Mouse (Mus musculus) adipose tissue, adult 10 weeks (tissue): ENCODE data around the gene Olfr1360. TPM values are rescaled to one million over a fixed set of nuclear protein-coding genes. Genes with fewer than 3 reads are reported as not detected.

Source experiments
- polyA plus RNA-seq: library from polyadenylated mRNA; stranded (reverse); fragments of 350-450 nt; fragmentation: Illumina TruSeq; extraction: RNeasy Lipid Tissue Mini Kit (QIAGEN cat#74804); gene quantifications from one replicate; pipeline ENCODE4 v1.2.3, GENCODE M21; 2014; ENCODE audit warnings: low read depth, low replicate concordance

The Olfr1360 gene
- polyA plus RNA-seq: not detected

GRCm38 (mm10) chr13:21677305-21677704 is at the start of gene Olfr1360:
Gene Olfr1360 (minus strand): TSS chr13:21677405.

DNA sequence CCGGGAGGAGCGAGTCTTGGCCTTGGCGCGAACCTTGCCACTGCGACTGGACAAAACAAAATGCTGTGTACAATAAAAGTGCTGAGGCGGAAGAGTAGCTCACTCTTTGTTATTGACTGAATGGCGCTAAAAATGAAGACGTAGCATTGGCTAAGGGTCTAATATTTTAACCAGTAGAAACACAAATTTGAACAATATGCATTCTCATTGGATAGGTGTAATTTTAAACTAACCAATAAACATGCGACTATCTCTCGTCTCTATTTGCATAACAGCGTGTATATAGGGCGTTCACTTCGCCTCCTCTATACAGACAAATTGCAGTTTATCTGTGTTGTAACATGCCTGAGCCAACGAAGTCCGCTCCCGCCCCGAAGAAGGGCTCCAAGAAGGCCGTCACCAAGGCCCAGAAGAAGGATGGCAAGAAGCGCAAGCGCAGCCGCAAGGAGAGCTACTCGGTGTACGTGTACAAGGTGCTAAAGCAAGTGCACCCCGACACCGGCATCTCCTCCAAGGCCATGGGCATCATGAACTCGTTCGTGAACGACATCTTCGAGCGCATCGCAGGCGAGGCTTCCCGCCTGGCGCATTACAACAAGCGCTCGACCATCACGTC is 44.7 kb upstream of the Olfr1360 start, which contains the start of gene Hist1h2bm:
Gene Hist1h2bm, plus strand, starts transcription at position 288 of the 616 bp plus-strand sequence.

GRCm38 (mm10) chr13:21717397-21718357 is 40.5 kb upstream of the Olfr1360 start, which contains the start of gene Hist1h3h:
Gene Hist1h3h (plus strand): TSS chr13:21717659.

DNA sequence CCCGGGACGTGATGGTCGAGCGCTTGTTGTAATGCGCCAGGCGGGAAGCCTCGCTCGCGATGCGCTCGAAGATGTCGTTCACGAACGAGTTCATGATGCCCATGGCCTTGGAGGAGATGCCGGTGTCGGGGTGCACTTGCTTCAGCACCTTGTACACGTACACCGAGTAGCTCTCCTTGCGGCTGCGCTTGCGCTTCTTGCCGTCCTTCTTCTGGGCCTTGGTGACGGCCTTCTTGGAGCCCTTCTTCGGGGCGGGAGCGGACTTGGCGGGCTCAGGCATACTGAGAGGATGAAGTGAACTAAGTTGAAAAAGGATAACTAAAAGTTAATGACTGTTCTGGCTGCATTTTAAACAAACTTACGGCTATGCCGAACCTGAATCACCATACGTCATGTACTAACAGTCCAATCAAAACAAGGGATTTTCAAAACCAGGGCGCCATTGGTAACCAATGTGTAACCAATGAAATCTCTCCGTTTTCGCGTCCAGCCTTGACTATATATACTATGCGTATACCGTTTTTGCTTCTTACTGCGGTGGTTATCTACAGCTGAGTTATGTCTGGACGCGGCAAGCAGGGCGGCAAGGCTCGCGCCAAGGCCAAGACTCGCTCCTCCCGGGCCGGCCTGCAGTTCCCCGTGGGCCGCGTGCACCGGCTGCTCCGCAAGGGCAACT is 38.8 kb upstream of the Olfr1360 start, which contains the start of the genes Hist1h2bl and Hist1h2ai:
Gene Hist1h2bl, minus strand, starts transcription at position 280 of the 676 bp plus-strand sequence.
Gene Hist1h2ai, plus strand, starts transcription at position 559 of the 676 bp plus-strand sequence.

GRCm38 (mm10) chr13:21697811-21698210 is 20.6 kb upstream of the Olfr1360 start, which contains the start of gene Olfr1359:
Gene Olfr1359 (plus strand): TSS chr13:21698111.

DNA sequence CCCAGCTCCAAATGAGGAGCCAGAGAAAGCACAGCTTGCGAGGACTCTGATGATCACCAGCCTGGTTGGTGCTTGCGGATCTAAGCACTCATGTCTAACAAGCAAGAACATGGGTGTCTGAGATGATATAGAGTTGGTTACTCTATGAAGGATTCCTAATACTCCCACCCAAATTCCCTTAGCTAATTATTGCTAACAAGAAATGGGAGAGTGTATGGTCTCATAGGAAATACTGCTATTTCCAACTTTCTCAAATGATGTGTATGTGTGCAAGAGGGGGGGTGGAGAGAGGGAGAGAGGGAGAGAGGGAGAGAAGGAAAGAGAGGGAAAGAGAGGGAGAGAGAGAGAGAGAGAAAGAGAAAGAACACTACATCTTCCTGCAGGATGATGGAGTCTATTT is 13.9 kb downstream of the Olfr1360 start, which contains the start of gene Olfr1361:
Gene Olfr1361, minus strand, starts transcription at position 101 of the 400 bp plus-strand sequence.

DNA sequence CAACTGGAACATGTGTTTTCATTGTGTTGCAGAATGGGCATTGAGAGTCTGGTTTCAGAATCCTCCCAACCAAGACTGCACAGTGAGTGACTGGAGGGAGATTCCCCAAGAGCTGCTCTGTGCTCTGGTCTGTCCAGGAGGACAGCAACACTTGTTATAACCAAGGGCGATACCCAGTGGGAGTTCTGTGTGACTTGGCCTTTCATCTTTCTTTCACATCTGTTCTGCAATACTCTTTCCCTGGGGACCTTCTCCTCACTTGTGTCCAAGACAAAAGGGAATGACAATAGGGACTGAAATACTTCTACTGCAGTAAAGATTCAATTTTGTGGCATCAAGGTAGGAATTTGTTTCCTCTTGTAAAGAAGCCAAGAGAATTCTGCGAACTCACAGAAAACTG is 34.8 kb downstream of the Olfr1360 start, which contains the start of gene Olfr11:
Gene Olfr11, minus strand, starts transcription at position 101 of the 400 bp plus-strand sequence.

Other genes with a start within 250 kb of the Olfr1360 start
- 2.0 TPM for gene Pgbd1, start 236.3 kb downstream of the Olfr1360 start, polyA plus RNA-seq
- 52.2 TPM for gene Zscan26, start 223.7 kb downstream of the Olfr1360 start, polyA plus RNA-seq
- 3.8 TPM for gene Nkapl, start 208.9 kb downstream of the Olfr1360 start, polyA plus RNA-seq
- gene Zkscan4, start 198.5 kb downstream of the Olfr1360 start, polyA plus RNA-seq: 3.7 TPM
- gene Gm10065, start 198.0 kb downstream of the Olfr1360 start, polyA plus RNA-seq: not detected
- gene AK157302, start 182.2 kb downstream of the Olfr1360 start, polyA plus RNA-seq: 1.2 TPM
- gene Gm11273, start 176.0 kb downstream of the Olfr1360 start, polyA plus RNA-seq: 6.9 TPM
- gene Zkscan8, start 146.3 kb downstream of the Olfr1360 start, polyA plus RNA-seq: 8.4 TPM
- gene Olfr1366, start 134.6 kb downstream of the Olfr1360 start, polyA plus RNA-seq: not detected
- gene Olfr1535, start 117.5 kb downstream of the Olfr1360 start, polyA plus RNA-seq: not detected
- not detected for gene Olfr1364, start 95.6 kb downstream of the Olfr1360 start, polyA plus RNA-seq
- gene Olfr1362, start 63.4 kb downstream of the Olfr1360 start, polyA plus RNA-seq: not detected
- not detected for gene Olfr11, start 34.9 kb downstream of the Olfr1360 start, polyA plus RNA-seq
- not detected for gene Olfr1361, start 14.0 kb downstream of the Olfr1360 start, polyA plus RNA-seq
- gene Olfr1359, start 20.7 kb upstream of the Olfr1360 start, polyA plus RNA-seq: not detected
- gene Hist1h2bl, start 38.7 kb upstream of the Olfr1360 start, polyA plus RNA-seq: not detected
- not detected for gene Hist1h2ai, start 39.0 kb upstream of the Olfr1360 start, polyA plus RNA-seq
- not detected for gene Hist1h3h, start 40.3 kb upstream of the Olfr1360 start, polyA plus RNA-seq
- gene Hist1h2bm, start 44.6 kb upstream of the Olfr1360 start, polyA plus RNA-seq: not detected
- 1.1 TPM for gene Hist1h4j, start 57.7 kb upstream of the Olfr1360 start, polyA plus RNA-seq
- gene Hist1h4k, start 73.1 kb upstream of the Olfr1360 start, polyA plus RNA-seq: not detected
- gene Hist1h2ak, start 76.4 kb upstream of the Olfr1360 start, polyA plus RNA-seq: not detected
- not detected for gene Hist1h2bn, start 76.7 kb upstream of the Olfr1360 start, polyA plus RNA-seq
- gene Hist1h1b, start 103.2 kb upstream of the Olfr1360 start, polyA plus RNA-seq: not detected
- not detected for gene Hist1h3i, start 106.0 kb upstream of the Olfr1360 start, polyA plus RNA-seq
- gene Hist1h2an, start 109.8 kb upstream of the Olfr1360 start, polyA plus RNA-seq: not detected
- 1.7 TPM for gene Hist1h2bp, start 110.1 kb upstream of the Olfr1360 start, polyA plus RNA-seq
- gene Hist1h2bq, start 132.8 kb upstream of the Olfr1360 start, polyA plus RNA-seq: 1.0 TPM
- gene Hist1h2ao, start 133.1 kb upstream of the Olfr1360 start, polyA plus RNA-seq: not detected
- not detected for gene Hist1h4m, start 134.3 kb upstream of the Olfr1360 start, polyA plus RNA-seq
- 2.9 TPM for gene Hist1h4n, start 154.8 kb upstream of the Olfr1360 start, polyA plus RNA-seq
- not detected for gene Hist1h2ap, start 156.1 kb upstream of the Olfr1360 start, polyA plus RNA-seq
- 0.46 TPM for gene Hist1h2br, start 156.3 kb upstream of the Olfr1360 start, polyA plus RNA-seq